Mouse (Mus musculus): Measurements from ENCODE around the gene Rgcc. TPM values are rescaled to one million over a fixed set of nuclear protein-coding genes. Genes with fewer than 3 reads are reported as not detected.

The Rgcc gene
- polyA plus RNA-seq (2015; fragmentation: Nextera tagmentation; extraction: Ambion mirVana): 281 and 328 TPM in 2 replicates

GRCm38 (mm10) chr14:79301466-79301875 lies at the start of gene Rgcc:
Gene Rgcc, minus strand, starts transcription at chr14:79301645.

Other genes starting within 250 kb of the Rgcc start
- not detected in 2 replicates for gene Zfp957, start 54.3 kb downstream of the Rgcc start, polyA plus RNA-seq (2015; fragmentation: Nextera tagmentation; extraction: Ambion mirVana)
- gene Naa16, start 89.1 kb upstream of the Rgcc start, polyA plus RNA-seq (2015; fragmentation: Nextera tagmentation; extraction: Ambion mirVana): 36.6 and 39.9 TPM in 2 replicates
- 6.0 and 6.2 TPM in 2 replicates for gene Mtrf1, start 96.1 kb upstream of the Rgcc start, polyA plus RNA-seq (2015; fragmentation: Nextera tagmentation; extraction: Ambion mirVana)
- 4.3 and 4.5 TPM in 2 replicates for gene Kbtbd7, start 124.9 kb upstream of the Rgcc start, polyA plus RNA-seq (2015; fragmentation: Nextera tagmentation; extraction: Ambion mirVana)
- gene Kbtbd6, start 150.2 kb upstream of the Rgcc start, polyA plus RNA-seq (2015; fragmentation: Nextera tagmentation; extraction: Ambion mirVana): 3.6 and 4.8 TPM in 2 replicates
- 20.6 and 24.2 TPM in 2 replicates for gene Elf1, start 179.5 kb upstream of the Rgcc start, polyA plus RNA-seq (2015; fragmentation: Nextera tagmentation; extraction: Ambion mirVana)
- 24.5 and 27.2 TPM in 2 replicates for gene Wbp4, start 179.9 kb upstream of the Rgcc start, polyA plus RNA-seq (2015; fragmentation: Nextera tagmentation; extraction: Ambion mirVana)

All from spleen, postnatal 0 days (tissue).